Mouse (Mus musculus): Measurements from ENCODE around the gene Gstp2.

GRCm38 (mm10) chr19:3992416-3992815, 53.4 kb downstream of the Gstp2 start, which contains the start of gene Tbx10:
- TF ChIP-seq CTCF (IDR thresholded peaks at IDR 0.05; ENCODE audit: control insufficient read depth, insufficient read depth, low read length) (no peak), POLR2A (IDR thresholded peaks at IDR 0.05; ENCODE audit: borderline replicate concordance, control insufficient read depth, low read depth, low read length) (no peak)
